Mouse (Mus musculus) stomach, embryonic 16.5 days (tissue): Measurements from ENCODE around the gene Arhgap21. TPM values are rescaled to one million over a fixed set of nuclear protein-coding genes. Genes with fewer than 3 reads are reported as not detected.

ENCODE experiments used
- ATAC-seq: fragments of 200-750 bp; cut with Nextera tagmentation; 2 replicates; pipeline ENCODE4 v1.8.0; 2017; ENCODE audit warnings: moderate number of reproducible peaks, moderate TSS enrichment; ENCODE audit not compliant: insufficient read depth, low FRiP score
- H3K27ac ChIP-seq: fragments of 300-500 bp; sonication (generic); 2 replicates; pipeline ENCODE4 v1.5.1; 2014; ENCODE audit warnings: low read length
- H3K27me3 ChIP-seq: fragments of 300-500 bp; sonication (generic); 2 replicates; pipeline ENCODE4 v1.6.1; 2014; ENCODE audit warnings: low read length, control low read depth, mixed read lengths; ENCODE audit not compliant: control insufficient read depth, insufficient read depth
- H3K36me3 ChIP-seq: fragments of 300-500 bp; sonication (generic); 2 replicates; pipeline ENCODE4 v1.6.1; 2014; ENCODE audit warnings: low read length; ENCODE audit not compliant: control insufficient read depth, insufficient read depth
- H3K4me1 ChIP-seq: fragments of 300-500 bp; sonication (generic); 2 replicates; pipeline ENCODE4 v1.6.1; 2014; ENCODE audit warnings: low read length, control low read depth, mixed read lengths; ENCODE audit not compliant: control insufficient read depth, insufficient read depth
- H3K4me2 ChIP-seq: fragments of 300-500 bp; sonication (generic); 2 replicates; pipeline ENCODE4 v1.6.1; 2014; ENCODE audit warnings: low read depth, low read length, mixed read lengths
- H3K4me3 ChIP-seq: fragments of 300-500 bp; sonication (generic); replicated peaks from 2 replicates; pipeline ENCODE4 v1.5.1; 2014; ENCODE audit warnings: mild to moderate bottlenecking, low read length
- H3K9ac ChIP-seq: fragments of 300-500 bp; sonication (generic); 2 replicates; pipeline ENCODE4 v1.6.1; 2014; ENCODE audit warnings: low read length
- H3K9me3 ChIP-seq: fragments of 300-500 bp; sonication (generic); replicated peaks from 2 replicates; pipeline ENCODE4 v1.6.1; 2016; ENCODE audit warnings: low read length, control low read depth; ENCODE audit not compliant: control insufficient read depth
- WGBS: fragments of 180-500 bp; shearing (Covaris S2); extraction: QIAGEN DNeasy Blood & Tissue Kit; methylation state at CpG from one replicate; pipeline ENCODE4 v1.1.7; 2014; 5-methylcytosine and 5-hydroxymethylcytosine counted together
- polyA plus RNA-seq: library from polyadenylated mRNA; unstranded; fragments of >200 nt; fragmentation: Nextera tagmentation; extraction: Ambion mirVana; gene quantifications from 2 replicates; pipeline ENCODE4 v1.2.1, GENCODE M21; 2015

Gene Arhgap21
- polyA plus RNA-seq, 1 experiment from 2014 or later = 9.3 TPM

DNA sequence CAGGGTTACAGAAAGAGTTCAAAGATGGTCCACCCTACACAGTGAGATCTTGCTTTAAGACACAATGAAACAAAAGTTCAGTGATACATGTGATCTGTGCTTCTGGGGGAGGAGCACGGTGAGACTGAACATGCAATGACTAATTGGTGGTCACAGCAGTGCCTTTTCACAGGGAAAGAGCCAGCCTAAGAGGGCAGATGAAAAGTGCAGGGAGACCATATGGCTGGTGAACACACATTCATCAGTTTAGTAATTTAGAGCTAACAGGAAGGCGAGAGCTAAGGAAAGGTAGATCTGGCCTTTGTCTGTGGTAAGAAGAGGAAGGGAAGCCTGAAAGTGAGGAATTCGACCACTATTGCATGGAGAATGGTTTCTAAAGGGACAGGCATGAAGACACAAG, 102.9 kb downstream of the Arhgap21 start:
- H3K4me2 ChIP-seq = no peak overlapping the region
- ATAC-seq = no peak
- no peak overlapping the region for H3K9ac ChIP-seq
- no peak overlapping the region for H3K4me3 ChIP-seq
- H3K27me3 ChIP-seq = no peaks in the 10 kb centered on the region
- H3K27ac ChIP-seq = no peak overlapping the region
- WGBS = 67% methylated on average over 3 of the region's 3 CpGs
- no peaks in the 10 kb centered on the region for H3K9me3 ChIP-seq
- peaks cover 18% of the 10 kb centered on the region; the same call in 1 of the 2 replicates for H3K36me3 ChIP-seq
- no peaks in the 10 kb centered on the region for H3K4me1 ChIP-seq

DNA sequence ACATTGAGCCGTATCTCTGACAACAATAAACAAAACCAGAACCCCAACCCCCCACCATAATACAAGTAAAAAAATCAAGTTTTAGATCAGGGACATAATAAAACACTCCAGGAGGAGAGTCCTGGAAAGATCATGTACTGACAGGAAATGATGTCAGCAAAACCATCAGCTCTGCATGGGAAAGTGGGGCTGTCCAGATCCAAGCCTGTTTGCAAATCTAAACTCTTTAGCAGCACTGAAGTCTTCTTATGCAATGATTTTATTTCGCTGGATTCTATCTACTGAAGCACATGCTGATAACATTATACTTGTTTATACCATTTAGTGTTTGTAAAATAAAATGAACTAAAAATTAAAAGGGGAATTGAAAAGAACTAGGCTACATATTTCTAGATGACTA, 104.1 kb downstream of the Arhgap21 start:
- H3K4me1 ChIP-seq = no peaks in the 10 kb centered on the region
- no peaks in the 10 kb centered on the region for H3K9me3 ChIP-seq
- H3K27ac ChIP-seq = no peak overlapping the region
- H3K4me3 ChIP-seq = no peak overlapping the region
- no peaks in the 10 kb centered on the region for H3K27me3 ChIP-seq
- H3K4me2 ChIP-seq = no peak overlapping the region
- WGBS = 77% methylated on average over 2 of the region's 2 CpGs
- ATAC-seq = no peak
- peaks cover 18% of the 10 kb centered on the region; the same call in 1 of the 2 replicates for H3K36me3 ChIP-seq
- H3K9ac ChIP-seq = no peak overlapping the region

- H3K9ac ChIP-seq = no peak overlapping the region
- no peak for ATAC-seq
- no peak overlapping the region for H3K4me3 ChIP-seq
- H3K27ac ChIP-seq = no peak overlapping the region
- no peaks in the 10 kb centered on the region for H3K4me1 ChIP-seq
- no peaks in the 10 kb centered on the region for H3K9me3 ChIP-seq
- WGBS = 78% methylated on average over 5 of the region's 5 CpGs
- peaks cover 18% of the 10 kb centered on the region for H3K36me3 ChIP-seq
- H3K4me2 ChIP-seq = no peak overlapping the region
- no peaks in the 10 kb centered on the region for H3K27me3 ChIP-seq
Measured at GRCm38 (mm10) chr2:20860756-20861155, 107.9 kb downstream of the Arhgap21 start.

DNA sequence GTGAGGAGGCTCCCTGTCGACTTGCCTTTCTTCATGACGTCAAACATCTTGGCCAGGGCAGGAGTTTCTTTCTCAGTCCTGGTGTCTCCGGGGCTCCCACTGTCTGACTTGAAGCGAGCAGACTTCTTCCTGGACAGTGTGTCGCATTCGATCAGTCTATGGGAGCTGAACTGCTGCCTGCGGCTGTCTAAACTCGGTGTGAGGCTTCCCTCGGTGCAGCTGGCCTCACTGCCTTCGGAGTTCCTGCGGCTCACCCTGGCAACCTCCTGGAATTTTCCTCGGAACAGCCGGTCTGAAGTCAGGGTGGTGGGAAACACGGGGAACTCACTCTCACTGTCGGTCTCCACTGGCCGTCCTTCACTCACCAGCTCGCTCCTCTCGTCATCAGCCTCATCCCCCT, 119.3 kb downstream of the Arhgap21 start:
- Histone ChIP-seq H3K9ac (no peak overlapping the region), H3K27me3 (no peaks in the 10 kb centered on the region), H3K27ac (no peak overlapping the region), H3K4me3 (no peak overlapping the region), H3K36me3 (peaks cover 3% of the 10 kb centered on the region; the same call in 1 of the 2 replicates), H3K4me2 (no peak overlapping the region), H3K4me1 (no peaks in the 10 kb centered on the region), H3K9me3 (no peaks in the 10 kb centered on the region)
- 92% methylated on average over 18 of the region's 18 CpGs for WGBS
- ATAC-seq = no peak

DNA sequence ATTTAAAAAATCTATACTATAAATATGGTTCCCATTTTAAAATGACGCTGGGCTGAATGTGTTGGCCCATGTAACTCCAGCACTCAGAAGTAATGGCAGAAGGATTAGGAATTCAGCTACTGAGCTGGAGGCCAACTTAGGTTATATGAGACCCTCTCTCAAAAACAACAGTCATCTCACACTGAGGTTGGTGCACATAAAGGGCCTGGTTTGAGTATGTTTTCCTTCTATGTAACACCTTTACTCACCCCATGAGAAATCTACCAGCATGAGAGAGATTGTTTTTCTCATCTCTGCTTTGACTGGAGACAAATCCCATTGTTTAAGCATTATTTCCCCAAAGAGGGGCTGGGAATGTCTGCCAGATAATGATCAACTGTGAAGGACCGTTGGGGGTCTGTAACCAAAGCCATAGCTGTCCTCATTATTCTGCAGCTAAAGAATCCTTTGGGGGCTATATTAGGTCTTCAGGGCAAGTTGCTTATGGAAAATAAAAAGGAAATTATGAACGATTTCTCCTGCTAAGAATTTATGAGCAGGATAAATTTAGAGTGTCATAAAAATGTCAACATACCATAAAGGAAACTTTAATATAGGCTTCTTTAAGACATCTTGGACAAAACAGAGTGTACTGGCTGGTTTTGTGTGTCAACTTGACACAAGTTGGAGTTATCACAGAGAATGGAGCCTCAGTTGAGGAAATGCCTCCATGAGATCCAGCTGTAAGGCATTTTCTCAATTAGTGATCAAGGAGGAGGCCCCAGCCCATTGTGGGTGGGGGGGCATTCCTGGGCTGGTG, 136.9 kb downstream of the Arhgap21 start:
- ATAC-seq = no peak
- Histone ChIP-seq H3K4me3 (no peak overlapping the region), H3K9me3 (no peaks in the 10 kb centered on the region), H3K9ac (no peak overlapping the region), H3K27ac (no peak overlapping the region), H3K4me2 (no peak overlapping the region), H3K36me3 (no peaks in the 10 kb centered on the region), H3K27me3 (no peaks in the 10 kb centered on the region), H3K4me1 (no peaks in the 10 kb centered on the region)
- 71% methylated on average over 3 of the region's 3 CpGs for WGBS

DNA sequence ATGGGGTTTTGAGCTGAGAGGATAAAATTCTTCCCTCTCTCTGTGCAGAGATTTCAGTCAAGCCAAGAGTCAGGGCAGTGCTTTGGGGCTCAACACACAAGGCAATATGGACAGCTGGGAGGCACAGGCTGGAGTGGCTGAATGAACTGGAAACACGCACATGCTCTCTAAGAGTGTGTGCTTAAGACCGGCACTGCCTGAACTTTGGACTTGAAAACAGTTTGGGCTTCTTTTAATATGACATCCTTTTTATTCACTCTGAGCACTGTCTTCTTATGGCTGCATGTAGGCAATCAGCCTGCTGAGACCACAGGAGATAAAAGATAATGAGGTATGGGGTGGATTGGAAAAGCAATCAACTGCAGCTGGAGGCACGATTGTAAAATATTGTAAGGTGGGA, 137.8 kb downstream of the Arhgap21 start:
- WGBS = 62% methylated on average over 3 of the region's 3 CpGs

GRCm38 (mm10) chr2:20826258-20826657, 142.4 kb downstream of the Arhgap21 start:
- H3K9ac ChIP-seq = no peak overlapping the region
- H3K27me3 ChIP-seq = no peaks in the 10 kb centered on the region
- no peak overlapping the region for H3K27ac ChIP-seq
- H3K4me3 ChIP-seq = no peak overlapping the region
- no peaks in the 10 kb centered on the region for H3K36me3 ChIP-seq
- no peaks in the 10 kb centered on the region for H3K4me1 ChIP-seq
- ATAC-seq = no peak
- H3K9me3 ChIP-seq = no peaks in the 10 kb centered on the region
- no peak overlapping the region for H3K4me2 ChIP-seq

More for the DNA sequence above, 137.8 kb downstream of the Arhgap21 start:
- Histone ChIP-seq H3K4me2 (no peak overlapping the region), H3K9me3 (no peaks in the 10 kb centered on the region), H3K36me3 (no peaks in the 10 kb centered on the region), H3K27me3 (no peaks in the 10 kb centered on the region), H3K9ac (no peak overlapping the region), H3K27ac (no peak overlapping the region), H3K4me3 (no peak overlapping the region), H3K4me1 (no peaks in the 10 kb centered on the region)
- ATAC-seq = no peak

DNA sequence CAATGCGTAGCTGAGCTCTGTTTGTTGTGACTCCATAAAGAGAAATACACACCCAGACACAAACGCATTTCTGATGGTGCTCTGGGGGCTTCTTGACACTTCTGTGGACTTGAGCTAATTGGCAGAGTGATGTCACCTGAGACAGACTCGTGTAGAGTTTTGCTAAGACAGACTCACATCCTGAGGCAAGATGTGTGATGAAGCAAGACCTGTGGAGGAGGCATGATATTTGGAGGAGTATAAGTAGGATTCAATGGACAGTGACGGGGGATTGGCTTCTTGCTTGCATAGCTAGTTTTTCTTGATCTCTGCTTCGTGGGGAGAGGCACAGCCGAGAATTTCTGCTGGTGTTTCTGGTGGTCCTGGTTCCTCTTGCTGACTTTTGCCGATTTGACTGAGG, 150.5 kb downstream of the Arhgap21 start:
- ATAC-seq = no peak
- Histone ChIP-seq H3K36me3 (no peaks in the 10 kb centered on the region), H3K9ac (no peak overlapping the region), H3K4me3 (no peak overlapping the region), H3K27ac (no peak overlapping the region), H3K9me3 (no peaks in the 10 kb centered on the region), H3K4me2 (no peak overlapping the region), H3K27me3 (no peaks in the 10 kb centered on the region), H3K4me1 (no peaks in the 10 kb centered on the region)
- WGBS = 79% methylated on average over 7 of the region's 7 CpGs

- Histone ChIP-seq H3K4me1 (no peaks in the 10 kb centered on the region), H3K4me3 (no peak overlapping the region), H3K9ac (no peak overlapping the region), H3K27ac (no peak overlapping the region), H3K27me3 (no peaks in the 10 kb centered on the region), H3K9me3 (no peaks in the 10 kb centered on the region), H3K4me2 (no peak overlapping the region), H3K36me3 (no peaks in the 10 kb centered on the region)
- 88% methylated on average over 2 of the region's 2 CpGs for whole genome bisulfite sequencing
- no peak for ATAC-seq
Measured at GRCm38 (mm10) chr2:20813986-20814385, 154.7 kb downstream of the Arhgap21 start.
